Mouse (Mus musculus) thymus, postnatal 25 days (tissue): ENCODE data around the gene Rasd2.

ENCODE experiments used
- DNase-seq: peaks from one replicate; pipeline ENCODE4 v3.0.0; 2022

Rasd2 gene

DNA sequence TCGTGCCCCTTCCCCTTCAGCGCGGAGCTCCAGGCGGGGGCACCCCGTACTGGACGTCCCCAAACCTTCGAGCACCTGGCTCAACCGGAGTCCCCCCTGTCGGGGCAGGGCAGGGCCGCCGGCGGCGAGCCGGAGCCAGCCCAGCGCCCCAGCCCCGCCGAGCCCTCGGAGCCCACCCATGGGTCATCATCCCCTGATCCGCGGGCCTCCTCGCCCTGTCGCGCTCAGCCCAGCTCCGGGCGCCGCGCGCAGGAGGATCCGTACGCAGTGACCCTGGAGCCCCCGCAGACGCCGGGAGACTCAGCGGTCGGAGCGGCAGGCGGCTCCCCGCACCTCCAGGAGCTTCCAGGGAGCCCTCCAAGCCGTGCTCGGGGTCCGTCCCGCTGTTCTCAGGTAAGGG, at the start of gene Rasd2:
TSS of gene Rasd2 (plus strand) at position 259 of the 400 bp plus-strand sequence.
- DNase-seq = no peak

DNA sequence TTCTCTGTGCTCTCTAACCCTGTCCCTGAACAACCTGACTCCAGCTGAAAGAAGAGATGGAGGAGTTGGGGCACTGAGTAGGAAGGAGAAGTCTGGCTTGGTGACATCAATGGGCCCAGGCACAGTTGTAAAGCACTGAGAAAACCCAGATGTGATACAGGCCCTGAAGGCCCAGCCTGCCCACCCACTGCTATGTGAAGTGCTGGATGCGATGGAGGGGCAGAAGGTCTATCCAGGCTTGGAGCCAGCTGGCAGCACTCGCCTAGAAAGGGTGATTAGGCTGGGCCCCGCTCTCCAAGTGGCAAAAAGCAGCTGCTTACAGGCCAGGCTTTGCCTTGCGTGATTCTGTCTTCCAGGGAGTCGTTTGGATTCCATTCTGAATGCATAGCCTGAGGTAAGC, 44.4 kb upstream of the Rasd2 start:
- DNase-seq = no peak

DNA sequence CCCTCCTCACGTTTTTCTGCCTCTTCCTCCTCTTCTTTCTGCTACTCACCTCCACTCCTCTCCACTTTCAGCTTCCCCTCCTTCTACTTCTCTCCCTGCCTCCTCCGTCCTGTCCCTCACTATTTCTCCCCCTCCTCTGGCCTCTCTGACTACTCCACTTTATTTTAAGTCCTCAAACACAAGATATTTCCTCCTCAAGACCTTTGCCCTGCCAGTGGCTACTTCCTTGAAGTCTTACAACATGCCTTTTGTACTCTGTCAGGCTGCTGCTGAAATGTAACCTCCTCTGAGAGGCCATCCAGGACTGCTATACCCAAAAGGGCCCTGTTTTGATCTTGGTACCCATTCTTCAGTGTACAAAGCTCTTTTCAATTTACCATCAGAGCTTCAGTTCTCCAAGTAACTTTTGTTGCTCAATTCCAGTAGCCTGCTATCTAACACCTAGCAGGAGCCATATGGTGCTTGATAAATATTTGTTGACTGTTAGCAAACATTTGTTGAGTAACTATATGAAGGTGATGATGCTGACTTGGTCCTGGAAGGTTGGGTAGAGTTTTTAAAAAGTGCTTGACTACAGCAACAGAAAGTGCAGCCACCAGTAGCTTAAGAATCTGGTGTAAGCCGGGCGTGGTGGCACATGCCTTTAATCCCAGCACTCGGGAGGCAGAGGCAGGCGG, 41.6 kb upstream of the Rasd2 start:
- no peak for DNase-seq

DNA sequence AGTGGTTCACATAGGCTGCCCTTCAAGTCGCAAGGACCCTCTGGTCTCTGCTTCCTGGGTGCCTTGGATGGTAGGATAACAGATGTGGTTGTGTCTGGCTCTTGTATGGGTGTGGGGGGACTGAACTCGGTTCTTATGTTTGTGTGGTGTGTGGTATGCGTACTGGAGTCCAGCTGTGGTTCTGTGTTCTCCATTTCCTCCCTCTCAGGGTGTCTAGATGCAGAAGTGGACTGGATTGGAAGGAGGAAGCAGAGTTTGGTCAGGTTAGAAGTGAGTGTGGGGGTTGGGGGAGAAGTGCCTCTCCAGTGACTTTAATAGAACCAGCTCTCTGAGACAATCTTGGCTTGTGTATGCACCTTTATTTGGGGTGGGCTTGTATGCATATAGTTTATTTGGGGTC, 20.7 kb upstream of the Rasd2 start:
- DNase-seq = no peak

DNA sequence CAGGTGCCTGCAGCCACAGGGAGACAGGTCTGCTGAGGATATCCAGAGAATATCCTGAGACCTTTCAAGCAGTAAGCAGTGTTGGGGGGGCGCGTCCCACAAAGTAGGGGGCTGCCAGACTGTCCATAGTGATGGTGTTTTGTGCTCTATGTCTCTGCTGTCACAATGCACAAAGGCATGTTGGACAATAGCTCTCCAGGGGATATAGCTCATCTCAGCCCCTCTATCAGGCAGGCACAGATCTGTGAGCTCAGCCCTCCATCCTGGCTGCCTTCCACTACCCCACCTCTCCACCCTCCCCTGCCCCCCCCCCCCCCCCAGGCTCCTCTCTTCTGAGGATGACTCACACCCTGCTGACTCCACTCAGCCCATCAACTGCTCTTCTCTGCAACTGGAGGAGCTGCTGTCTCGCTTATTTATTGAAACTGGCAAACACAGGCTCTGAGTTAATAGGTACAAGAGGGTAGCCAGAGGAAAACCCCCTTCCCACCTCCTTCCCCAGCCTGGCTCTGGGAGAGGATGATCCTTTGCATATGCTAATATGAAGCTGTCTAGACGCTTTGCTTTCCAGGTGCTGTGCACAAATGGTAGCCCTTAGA, 19.2 kb upstream of the Rasd2 start:
- DNase-seq = no peak

GRCm38 (mm10) chr8:75197170-75197569, 16.6 kb upstream of the Rasd2 start:
- no peak for DNase-seq

GRCm38 (mm10) chr8:75197862-75198261, 15.9 kb upstream of the Rasd2 start:
- no peak for DNase-seq

DNA sequence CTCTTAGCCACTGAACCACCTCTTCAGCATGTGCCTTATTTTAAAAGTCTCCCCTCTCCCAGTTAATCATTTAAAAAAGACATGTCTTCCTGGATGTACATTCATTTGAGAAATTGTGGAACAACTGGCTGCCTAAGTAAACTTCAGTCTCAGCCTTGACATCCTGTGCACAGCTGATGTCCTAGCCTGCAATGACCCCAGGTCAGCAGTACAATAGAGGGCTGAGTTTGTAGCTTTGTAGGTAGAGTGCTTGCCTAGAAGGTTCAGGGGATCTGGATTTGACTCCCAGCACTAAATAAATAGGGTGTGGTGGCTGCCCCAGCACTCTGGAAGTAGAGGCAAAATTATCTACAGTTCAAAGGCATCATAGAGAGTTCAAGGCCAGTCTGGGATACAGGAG, 15.4 kb upstream of the Rasd2 start:
- no peak for DNase-seq

DNA sequence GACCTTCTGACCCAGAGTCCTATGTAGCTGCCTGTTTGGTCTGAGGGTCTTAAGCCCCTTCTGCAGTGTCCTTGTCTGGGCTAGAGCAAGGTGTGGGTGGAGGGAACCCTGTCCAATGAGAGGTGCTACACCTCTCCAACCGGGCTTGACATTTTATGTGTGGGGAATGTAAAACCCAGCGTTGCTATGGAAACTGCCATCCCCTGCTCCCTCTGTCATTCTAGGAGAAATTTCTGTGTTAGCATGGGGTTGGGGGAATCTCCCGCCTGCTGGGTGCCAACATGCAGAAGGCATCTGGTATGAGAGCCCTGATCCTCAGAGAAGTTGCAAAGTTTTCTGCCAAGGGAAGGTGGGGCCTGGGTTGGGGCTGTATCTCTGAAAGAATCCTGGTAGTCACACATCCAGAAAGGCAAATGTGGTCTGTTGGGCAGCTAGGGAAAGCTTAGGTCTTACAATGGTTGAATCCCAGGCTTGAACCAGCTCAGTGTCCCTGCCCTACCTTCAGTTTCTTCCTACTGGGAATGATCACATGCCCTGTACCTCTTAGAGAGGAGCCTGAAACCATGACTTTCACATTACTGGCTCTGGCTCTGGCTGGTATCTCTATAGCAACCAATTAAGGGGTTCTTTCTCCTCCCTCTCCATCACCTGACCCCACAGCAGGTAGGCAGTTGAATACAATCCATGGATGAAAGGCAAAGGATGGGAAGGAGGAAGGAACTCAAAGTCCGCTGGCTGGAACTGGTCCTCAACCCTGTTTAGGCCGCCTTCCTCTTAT, 14.6 kb upstream of the Rasd2 start:
- no peak for DNase-seq

GRCm38 (mm10) chr8:75199914-75200313, 13.8 kb upstream of the Rasd2 start:
- no peak for DNase-seq

- DNase-seq = no peak
These were observed 11.6 kb upstream of the Rasd2 start for GRCm38 (mm10) chr8:75202041-75202656.

DNA sequence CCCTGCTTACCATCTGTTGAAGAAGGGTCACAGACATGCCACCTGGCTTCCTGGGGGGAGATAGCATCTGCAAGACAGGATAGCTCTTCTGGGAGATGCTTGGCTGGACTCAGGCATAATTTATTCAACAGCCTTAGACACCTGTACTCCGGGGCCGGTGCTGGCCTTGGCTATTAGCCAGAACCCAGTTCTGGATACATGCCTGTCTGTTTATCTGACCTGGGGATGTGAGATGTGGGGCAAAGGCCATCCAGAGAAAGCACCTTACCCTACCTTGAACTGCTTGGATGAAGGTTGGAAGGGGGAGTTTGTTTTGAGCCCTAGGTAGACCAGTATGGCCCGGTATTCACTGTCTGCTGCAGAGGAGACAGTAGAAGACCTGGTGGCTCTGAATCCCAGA, 10.8 kb upstream of the Rasd2 start:
- DNase-seq = no peak

DNA sequence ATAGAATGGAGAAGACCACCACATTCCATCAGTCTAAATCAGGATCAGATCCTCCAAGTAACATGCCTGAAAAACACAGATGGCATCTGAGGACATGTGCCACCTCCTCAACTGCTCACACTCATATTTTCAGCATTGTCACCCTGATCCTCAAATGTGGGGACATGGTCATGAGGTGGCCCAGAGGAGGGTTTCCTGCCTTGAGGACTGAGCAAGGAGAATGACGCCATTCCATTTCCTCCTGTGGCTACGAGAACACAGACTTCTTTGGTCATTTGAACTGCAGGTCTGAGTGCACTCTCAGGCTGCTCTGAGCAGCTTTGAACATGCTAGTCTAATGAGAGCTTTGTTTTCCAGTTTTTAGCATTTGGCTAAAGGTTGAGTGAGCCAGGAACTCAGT, 10.3 kb upstream of the Rasd2 start:
- DNase-seq = no peak

GRCm38 (mm10) chr8:75204190-75204868, 9.4 kb upstream of the Rasd2 start:
- no peak for DNase-seq

GRCm38 (mm10) chr8:75211461-75211860, 2.3 kb upstream of the Rasd2 start:
- DNase-seq = no peak

DNA sequence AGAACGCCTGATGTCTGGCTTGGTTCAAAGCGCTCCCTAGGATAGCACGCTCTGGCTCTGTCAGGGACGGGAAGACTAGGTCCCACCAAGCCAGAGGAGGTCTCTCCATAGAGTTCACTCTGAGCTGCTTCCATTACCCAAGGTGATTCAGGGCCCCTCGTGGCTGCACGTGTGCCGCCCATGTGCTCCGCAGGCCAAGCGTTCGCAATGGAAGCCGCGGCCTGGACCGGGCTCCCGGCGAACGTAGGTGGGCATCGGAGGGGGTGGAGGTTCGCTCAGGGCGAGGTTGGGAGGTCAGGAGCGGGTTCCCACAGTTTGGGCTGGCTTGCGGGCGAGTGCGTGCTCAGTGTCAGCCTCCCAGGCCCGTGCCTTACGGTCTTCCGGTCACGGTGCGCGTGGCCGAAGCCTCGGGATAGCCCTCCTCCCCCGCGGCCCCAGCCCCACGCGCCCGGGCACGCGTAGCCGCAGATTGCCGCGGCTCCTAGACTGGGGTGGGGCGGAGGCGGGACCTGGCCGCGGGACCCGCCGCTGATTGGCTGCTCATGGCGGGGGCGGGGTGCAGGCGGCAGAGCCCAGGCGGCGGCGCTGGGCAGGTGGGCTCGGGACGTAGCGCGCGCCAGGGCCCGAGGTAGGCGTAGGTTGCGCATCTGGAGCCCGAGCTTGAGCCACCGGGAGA, 975 bp upstream of the Rasd2 start:
- peak; percentile 85 for DNase-seq

GRCm38 (mm10) chr8:75213307-75213651, 465 bp upstream of the Rasd2 start:
- DNase-seq = no peak

GRCm38 (mm10) chr8:75215046-75215445, 1.3 kb downstream of the Rasd2 start:
- no peak for DNase-seq

GRCm38 (mm10) chr8:75215931-75216330, 2.2 kb downstream of the Rasd2 start:
- DNase-seq = no peak

DNA sequence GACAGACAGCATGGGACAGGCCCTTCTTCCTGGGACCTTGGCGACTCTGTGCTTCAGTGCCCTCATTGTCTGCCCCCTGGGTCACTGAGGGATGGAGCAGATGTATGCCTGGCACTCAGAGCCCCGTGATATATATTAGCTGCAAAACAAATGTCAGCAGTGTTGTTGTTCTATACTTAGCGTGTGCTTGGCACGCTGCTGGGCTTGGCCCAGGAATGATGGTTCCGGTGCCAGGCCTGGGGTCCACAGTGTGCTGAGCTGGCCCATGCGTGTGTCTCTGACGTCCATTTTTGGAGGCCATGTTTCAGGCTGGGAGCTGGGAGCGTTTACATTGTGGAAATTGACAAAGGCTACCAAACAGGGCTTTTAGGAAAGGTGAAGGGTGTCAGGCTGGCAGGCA, 3.1 kb downstream of the Rasd2 start:
- no peak for DNase-seq

- DNase-seq = peak; percentile 41
These were observed 4.2 kb downstream of the Rasd2 start for GRCm38 (mm10) chr8:75217969-75218368.

DNA sequence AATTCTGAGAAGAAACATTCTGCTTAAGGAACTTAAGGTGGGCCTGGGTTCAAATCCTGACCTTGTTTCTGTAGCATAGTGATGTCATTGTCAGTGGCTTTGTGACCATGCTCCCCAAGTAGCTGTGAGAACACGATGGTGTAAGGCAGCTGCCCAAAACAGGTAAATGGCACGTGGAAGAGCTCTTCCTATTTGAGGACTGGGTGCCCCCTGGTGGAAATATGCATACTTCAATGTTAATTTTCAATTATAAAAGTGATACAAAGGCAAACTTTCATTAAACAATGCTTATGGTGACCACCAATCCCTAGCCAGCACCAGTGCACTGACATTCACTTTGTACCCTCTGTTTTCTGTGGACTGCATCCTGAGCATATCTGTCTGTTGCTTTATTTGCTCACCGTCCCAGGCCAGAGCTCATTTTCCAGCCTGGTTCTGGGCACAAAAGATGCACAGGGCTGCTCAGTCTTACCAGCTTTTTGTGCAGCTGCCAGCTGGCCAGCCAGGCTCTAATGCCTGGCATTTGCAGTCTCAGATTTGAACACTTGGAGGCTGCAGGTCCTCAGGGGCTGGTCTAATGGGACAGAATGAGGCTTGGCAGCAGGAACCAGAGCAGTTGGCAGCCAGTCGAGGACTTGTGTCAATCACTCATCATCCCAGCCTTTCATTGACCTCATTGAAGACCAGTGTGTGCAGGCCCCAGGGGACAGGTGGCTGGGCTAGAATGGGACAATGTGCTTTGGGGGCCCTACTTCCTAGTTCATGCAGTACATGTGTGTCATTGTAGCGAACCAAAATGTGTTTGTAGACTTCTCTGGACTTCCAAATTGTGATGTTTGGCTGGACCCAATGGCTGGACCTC, 6.4 kb downstream of the Rasd2 start:
- no peak for DNase-seq
